Mouse (Mus musculus) heart, adult 11 months (tissue): ENCODE results near the gene Arhgap42.

ENCODE experiments used
- DNase-seq: peaks from one replicate; pipeline ENCODE4 v3.0.0; 2022

The Arhgap42 gene

GRCm38 (mm10) chr9:9238438-9239391 is at the start of gene Arhgap42:
TSS of gene Arhgap42 (minus strand) at chr9:9239101.
- peak; percentile 98 for DNase-seq

- DNase-seq, result no peak
Measured at GRCm38 (mm10) chr9:9288140-9288539, 49.2 kb upstream of the Arhgap42 start.

DNA sequence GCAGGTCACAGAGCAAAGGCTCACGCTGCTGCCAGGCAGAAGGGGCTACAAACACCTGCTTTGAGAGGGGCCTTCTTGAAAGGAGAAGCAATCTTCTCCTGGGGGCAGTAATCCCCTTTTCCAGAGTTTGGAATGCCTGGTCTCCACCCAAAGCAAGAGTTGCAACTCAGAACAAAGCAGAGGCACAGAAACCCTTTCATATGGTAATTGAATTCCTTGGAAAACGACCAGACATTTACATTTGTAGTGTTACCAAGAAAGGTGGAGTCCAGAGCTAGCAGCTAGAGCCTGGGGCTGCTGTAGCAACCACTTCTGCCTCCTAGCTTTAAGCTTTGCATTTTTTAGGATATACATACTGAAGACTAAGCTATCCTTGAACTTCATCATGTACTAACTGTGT is 30.4 kb upstream of the Arhgap42 start:
- no peak for DNase-seq

DNA sequence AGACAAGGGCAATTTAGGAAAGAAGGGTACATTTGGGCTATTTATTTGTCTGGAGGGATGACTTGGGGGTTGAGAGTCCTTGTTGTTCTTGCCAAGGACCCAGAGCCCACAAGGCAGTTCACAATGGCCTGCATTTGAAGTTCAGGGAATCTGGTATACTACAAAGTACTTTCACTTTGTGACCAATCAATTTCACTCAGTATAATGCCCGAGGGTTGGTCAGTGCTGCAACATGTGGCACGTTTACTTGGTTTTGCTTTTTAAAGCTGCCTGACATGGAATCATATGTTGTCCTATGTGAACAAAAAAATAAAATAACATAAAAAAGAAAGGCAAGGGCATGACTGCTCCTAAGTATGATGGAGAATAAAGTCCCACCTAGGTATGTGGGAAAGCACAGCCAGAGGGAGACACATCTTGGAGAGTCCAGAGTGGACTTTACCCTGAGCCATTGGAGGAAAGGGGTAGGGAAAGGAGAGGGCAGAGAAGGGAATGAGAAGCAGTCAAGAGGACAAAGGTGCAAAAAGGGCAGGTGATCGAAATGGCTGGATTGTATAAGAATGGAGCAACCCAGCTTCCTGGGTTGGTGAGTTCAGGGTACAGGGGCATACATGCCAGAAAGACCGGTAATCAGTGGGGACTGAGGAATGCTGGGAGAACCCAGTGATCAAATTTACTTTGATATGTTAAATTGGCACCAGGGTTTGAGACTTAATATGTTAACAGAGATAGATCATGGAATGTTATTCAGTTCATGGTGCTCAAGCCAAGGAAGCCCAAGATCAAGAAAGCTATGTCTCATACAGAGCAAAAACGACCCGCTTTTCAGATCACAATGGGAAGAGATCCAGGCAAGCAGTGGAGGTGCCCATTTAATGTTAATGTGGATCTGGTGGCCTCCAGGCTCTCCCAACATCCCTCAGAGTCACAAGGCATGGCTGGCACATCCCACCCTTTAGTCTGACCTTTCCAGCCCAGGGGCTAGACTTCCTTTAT is 29.0 kb upstream of the Arhgap42 start:
- no peak for DNase-seq

- no peak for DNase-seq
Measured at GRCm38 (mm10) chr9:9263543-9263942, 24.6 kb upstream of the Arhgap42 start.

DNA sequence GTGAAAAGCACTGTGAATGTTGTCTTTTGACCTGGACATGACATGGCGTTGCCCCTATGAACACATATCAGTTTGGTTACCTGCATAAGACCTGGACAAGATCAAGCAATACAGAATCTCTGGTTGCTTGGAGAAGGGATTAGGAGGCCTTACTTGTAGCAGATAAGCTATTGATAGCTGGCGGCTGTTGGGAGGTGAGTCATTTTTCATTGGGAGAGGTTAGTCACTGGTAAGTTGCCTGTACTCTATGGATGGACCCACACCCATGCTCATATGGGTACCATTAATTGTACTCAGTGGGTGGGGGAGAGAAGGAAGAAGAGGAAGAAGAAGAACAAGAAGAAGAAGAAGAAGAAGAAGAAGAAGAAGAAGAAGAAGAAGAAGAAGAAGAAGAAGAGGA is 23.6 kb upstream of the Arhgap42 start:
- DNase-seq, result no peak

DNA sequence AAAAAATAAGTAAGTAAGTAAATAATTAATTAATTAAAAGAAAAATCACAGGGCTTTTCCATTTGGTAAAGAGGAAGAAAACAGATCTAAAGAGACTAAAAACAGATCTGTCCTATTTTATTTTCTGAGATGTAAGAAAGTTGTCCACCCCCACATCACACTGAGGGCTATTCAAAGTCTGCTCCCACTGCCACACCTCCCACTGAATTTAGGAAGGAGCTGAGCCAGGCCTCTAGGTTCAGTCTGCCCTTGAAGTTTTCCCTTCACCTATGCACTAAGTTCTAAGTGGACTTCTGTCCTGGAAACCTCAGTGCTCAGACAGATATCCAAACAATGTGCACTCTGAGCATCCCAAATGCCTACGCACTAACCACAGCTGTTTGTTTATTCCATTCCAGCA is 15.9 kb upstream of the Arhgap42 start:
- DNase-seq, result no peak

- no peak for DNase-seq
Measured at GRCm38 (mm10) chr9:9248529-9248928, 9.6 kb upstream of the Arhgap42 start.

GRCm38 (mm10) chr9:9245994-9246393 is 7.1 kb upstream of the Arhgap42 start:
- no peak for DNase-seq

- no peak for DNase-seq
Measured at GRCm38 (mm10) chr9:9243834-9244233, 4.9 kb upstream of the Arhgap42 start.

- DNase-seq, result no peak
Measured at GRCm38 (mm10) chr9:9241202-9241795, 2.4 kb upstream of the Arhgap42 start.

GRCm38 (mm10) chr9:9237511-9237910 is 1.4 kb downstream of the Arhgap42 start:
- no peak for DNase-seq

- no peak for DNase-seq
Measured at GRCm38 (mm10) chr9:9229662-9230061, 9.2 kb downstream of the Arhgap42 start.

DNA sequence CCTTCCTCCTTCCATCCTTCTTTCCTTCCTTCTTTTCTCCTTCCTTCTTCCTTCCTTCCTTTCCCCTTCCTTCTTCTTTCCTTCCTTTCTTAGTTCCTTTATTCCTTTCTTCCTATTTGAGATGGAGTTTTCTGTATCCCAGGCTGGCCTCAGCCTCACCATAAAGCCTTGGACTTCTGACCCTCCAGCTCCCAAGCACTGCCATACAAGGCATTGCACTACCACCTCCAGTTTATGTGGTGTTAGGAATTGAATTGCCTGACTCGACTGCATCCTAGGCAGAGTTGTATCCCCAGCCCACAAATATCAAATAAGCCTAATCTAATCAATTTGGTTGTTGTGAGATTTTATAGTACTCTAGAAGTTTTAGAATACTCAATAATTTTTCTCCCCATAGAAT is 14.1 kb downstream of the Arhgap42 start:
- peak; percentile 7 for DNase-seq

DNA sequence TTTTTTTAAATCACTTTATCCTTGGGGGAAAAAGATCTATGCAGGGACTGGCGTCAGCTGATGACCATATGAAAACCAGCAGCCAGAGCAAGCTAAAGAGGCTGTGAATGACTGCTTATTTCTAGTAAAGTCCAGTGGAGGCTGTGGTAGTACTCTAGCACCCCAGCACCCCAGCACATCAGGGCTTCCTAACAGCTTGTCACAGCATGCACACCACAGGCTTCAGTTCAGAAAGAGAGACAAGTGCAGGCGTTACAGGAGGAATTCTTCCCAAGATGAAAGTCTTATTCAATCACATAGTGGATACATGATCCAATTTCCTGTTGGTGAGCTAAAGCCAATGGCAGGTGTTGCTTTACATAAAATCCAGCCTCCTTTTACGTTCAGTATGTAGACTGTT is 15.5 kb downstream of the Arhgap42 start:
- peak; percentile 42 for DNase-seq

DNA sequence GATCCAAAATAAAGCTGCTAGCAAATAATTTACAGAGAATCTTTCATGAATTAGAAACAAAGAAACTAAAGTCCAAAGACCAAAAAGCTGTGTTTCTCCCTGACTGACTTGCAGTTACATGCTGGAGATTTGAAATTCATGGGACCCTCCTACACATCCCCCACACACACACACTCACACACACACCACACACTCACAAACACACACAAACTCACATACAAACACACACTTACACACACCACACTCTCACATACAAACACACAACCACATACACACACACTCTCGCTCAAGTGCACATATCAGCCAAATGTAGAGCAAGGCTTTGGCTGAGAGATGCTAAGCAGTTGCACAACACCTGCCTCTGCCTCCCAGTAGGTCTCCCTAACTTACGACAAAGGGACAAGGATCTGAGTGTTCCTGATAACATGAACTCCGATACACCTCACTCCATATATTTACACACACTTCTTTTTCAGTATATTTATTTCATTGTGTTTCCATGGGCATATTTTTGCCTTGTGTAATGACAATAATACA is 16.9 kb downstream of the Arhgap42 start:
- no peak for DNase-seq

DNA sequence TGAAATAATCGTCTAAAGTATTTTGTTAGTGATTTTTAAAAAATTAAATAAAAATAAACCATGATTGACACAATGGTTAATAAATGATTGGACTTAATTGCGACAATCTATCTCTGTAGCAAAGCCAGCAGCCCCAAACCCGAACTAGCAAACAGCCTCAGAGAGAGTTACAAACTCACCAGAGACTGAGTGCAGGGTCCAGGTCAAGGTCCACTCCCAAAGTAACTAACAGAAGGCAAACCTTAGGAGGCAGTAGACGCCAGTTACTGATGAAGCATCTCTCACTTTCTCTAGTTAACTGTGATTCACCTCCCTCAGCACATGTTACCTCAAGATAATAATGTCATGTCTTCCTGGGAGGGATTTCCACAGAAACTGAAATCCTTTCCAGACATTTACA is 17.7 kb downstream of the Arhgap42 start:
- DNase-seq, result no peak

DNA sequence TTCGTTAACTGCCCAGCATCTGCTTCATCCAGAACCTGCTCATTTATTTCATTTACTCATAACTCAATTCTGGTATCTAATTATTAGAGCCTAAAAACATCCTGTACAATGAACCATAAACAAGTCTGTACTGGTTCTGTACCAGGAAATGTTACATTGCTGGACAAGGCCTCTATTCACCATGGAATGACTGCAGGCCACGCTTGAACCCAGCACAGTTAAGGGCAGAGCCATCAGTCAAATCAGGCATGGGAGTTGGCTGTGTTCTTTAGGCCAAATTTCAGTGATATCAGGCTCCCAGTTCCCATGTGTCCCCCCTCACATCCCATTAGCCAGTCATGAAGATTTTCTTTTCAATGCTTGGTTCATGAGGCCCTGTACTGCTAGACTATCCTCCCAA is 20.6 kb downstream of the Arhgap42 start:
- no peak for DNase-seq

DNA sequence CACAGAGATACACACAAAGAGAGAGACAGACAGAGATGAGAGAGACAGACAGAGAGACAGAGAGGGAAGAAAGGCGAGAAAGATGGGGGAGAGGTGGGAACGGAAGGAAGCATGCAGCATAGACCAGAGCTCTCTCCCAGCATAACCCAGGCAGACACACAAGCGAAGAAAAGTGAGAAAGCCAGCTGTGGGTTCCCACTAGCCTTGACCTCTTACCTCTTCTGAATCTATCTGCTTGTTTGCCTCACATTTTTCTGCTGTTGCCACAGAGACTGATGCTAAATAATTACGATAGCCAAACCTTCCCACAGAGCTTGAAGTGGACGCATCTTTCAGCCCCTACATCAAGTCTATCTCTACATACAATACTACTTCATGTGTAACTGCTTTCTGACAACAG is 24.1 kb downstream of the Arhgap42 start:
- DNase-seq, result no peak

GRCm38 (mm10) chr9:9214296-9214695 is 24.6 kb downstream of the Arhgap42 start:
- DNase-seq, result no peak

- DNase-seq, result no peak
Measured at GRCm38 (mm10) chr9:9211411-9212087, 27.4 kb downstream of the Arhgap42 start.

GRCm38 (mm10) chr9:9210464-9210863 is 28.4 kb downstream of the Arhgap42 start:
- DNase-seq, result peak; percentile 91
